Mouse (Mus musculus) R1 (cell line): ENCODE measurements around the gene Gm21788.
"Not testable (repeated sequence)": the region's sequence is repeated elsewhere in the genome, so short reads cannot be mapped to it uniquely, and the experiment has no call there.

Source experiments
- DNase-seq: peaks from one replicate; pipeline ENCODE4 v3.0.0-alpha.2; 2018; ENCODE audit warnings: low read depth, low spot score

Gm21788 gene

DNA sequence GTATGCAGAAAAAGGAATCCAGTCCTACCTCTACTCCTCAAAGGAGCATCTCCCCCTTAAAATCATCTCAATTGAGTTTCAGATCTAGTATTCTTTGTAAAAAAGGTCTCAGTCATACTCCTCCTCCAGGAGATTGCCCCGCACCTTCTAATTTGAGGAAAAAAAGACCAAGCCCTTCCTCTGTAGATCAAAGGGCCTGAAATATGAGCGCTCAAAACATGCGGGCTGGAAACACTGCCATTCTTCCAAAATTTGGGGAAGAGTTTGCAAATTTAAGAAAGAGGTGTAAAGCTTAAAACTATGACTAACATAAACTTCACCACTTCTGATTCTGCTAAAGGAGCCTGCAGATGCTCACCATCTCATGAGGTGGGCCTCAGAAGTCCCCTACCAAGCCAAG, at the start of gene Gm21788:
TSS of gene Gm21788 (plus strand) at position 301 of the 400 bp plus-strand sequence.
- DNase-seq = not testable (repeated sequence)
